Mouse (Mus musculus) skeletal muscle tissue, adult 2 months (tissue): ENCODE data around the gene Hinfp.
"Not testable (repeated sequence)": the region's sequence is repeated elsewhere in the genome, so short reads cannot be mapped to it uniquely, and the experiment has no call there.

ENCODE experiments used
- DNase-seq: peaks from one replicate; pipeline ENCODE4 v3.0.0-alpha.2; 2012; ENCODE audit warnings: low read depth, low spot score

Gene Hinfp

DNA sequence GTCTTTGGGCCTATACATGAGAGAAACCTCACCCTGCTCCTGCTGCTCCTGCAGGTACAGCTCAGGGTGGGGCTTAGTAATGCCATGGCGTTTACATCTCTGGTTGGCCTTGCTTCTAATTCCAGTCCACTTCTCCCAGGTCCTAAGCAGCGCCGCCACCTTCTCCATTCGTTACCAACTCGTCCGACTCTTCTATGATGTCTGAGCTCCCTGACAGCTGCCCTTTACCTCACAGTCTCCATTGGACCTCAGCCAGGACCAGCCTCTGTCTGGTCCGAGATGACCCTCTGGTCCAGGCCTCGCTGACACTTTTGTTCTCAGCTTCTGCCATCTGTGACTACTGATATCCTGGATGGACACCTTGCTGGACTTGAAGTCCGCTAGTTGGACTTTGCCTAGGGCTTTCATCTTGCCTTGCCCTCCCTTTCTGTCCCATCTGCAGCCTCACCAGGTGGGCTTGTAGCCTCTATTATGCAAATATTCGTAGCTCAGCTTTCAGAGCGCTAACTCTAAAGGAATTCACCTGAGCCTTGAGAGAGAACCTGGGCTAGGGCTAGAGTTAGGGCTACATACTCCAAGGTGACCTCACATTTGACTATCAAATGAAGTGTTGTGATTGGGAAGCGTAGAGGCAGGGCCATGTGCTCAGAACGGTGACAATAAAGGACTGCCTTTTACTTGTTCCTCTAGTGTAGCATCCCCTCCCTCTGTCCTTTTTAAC lies 27.6 kb upstream of the Hinfp start:
- DNase-seq: no peak

DNA sequence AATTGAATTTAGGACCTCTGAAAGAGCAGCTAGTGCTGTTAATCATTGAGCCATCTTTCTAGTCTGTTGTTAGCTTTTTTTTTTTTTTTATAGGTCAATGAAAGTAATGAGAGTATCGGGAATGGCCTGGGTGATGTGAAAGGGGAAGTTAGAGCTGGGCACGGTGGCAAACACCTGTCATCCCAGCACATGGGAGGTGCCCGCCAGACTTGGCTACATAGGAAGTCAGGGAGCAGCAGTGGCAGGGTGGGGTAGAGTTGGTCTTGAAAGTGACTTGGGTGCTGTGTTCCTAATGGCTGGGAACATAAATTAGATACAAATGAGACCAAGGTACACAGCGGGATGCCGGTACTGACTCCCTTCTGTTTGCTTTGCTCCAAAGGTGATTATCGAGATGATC lies 25.3 kb upstream of the Hinfp start:
- DNase-seq: no peak

DNA sequence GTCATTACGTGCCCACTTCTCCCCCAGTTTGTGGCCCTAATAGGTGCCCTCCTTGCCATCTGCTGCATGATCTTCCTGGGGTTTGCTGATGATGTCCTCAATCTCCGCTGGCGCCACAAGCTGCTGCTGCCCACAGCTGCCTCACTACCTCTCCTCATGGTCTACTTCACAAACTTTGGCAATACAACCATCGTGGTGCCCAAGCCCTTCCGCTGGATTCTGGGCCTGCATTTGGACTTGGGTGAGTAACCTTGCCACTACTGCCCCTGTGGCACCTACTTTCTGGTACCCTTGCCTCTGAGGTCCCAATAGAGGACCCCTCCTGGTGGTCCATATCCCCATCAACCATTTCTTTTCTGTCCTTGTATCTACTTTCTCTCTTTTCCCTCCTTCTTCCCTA lies 22.5 kb upstream of the Hinfp start:
- DNase-seq: no peak

DNA sequence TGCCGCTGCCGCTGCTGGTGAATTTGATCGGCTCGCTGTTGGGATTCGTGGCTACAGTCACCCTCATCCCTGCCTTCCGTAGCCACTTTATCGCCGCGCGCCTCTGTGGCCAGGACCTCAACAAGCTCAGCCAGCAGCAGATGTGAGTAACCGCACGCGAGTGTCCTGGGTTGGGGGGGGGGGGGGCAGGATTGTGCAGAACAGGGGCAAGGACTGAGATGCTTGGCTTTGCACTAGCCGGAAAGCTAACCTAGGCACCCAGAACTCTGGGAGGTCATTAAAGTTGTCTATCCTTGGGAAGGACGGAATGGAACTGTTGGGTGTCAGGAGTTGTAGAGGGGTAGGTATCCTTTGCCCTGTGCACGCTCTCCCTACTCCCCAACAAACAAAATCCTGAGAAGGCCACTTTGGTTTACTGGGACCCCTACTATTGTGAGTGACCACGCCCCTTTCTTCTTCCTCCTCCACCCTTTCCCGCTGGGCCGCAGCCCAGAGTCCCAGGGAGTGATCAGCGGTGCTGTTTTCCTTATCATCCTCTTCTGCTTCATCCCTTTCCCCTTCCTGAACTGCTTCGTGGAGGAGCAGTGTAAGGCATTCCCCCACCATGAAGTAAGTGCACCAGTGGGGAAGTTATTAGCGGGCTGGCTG lies 21.7 kb upstream of the Hinfp start:
- no peak for DNase-seq

DNA sequence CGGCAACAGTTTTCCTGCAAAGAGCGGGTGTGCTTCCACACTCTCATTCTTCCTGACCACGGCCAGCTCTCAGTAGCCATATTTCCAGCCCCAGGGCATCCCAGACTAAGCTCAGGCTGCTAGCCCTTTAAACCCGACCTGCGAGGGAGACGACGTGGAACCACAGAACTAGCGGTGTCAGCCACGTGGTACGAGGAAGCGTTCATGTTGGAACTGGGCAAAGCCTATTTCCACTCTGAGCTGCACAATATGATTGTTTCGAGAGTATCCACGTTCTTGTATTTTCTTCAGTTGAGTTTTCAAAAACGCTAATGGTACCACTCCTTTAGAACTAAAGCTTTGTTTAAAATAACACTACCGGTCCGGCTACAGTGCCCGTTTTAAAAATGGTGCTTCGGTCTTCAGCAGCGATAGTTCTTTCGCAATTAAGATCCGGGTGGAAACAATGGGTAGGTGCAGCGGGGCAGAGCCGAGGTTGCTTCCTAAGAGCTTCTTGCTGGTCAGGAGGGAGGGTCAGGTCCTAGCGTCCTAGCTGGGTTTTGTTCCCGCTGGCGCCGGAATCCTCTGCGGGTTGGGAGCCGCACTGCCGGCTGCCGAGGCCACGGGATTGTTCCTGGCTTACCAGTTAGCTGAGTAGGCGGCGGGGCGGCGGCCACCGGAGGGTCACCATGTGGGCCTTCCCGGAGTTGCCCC lies 21.0 kb upstream of the Hinfp start:
- DNase-seq: peak; percentile 84

DNA sequence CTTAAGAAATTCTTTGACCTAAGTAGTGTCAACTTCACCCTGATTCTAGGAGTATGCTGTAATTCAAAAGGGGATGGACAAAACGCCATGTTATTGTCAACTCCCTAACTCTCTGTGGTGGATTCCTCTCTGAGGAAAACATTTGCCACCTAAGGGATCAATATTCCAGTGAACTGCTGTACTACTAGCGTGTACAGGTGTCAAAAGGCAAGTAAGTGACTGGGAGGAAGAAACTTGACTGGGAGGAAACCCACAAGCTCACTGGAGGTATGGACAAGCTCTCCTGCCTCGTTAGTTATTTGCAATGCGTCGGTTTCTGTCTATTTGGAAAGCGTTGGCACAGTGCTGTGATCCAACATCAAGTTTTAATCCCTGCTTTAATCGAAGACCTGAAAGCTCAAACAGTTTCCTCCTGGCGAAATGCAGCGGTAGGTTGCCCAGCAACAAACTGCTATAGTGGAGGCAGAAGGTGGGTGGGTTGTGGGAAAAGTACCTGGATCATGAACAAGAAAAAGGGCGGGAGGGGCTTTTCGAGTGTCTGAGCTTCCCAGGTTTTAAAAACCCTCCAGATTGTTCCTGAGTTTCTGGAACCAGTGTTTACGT lies 20.4 kb upstream of the Hinfp start, which contains the start of gene Dpagt1:
Dpagt1 (plus strand) TSS at position 252 of the 603 bp plus-strand sequence.
- no peak for DNase-seq

DNA sequence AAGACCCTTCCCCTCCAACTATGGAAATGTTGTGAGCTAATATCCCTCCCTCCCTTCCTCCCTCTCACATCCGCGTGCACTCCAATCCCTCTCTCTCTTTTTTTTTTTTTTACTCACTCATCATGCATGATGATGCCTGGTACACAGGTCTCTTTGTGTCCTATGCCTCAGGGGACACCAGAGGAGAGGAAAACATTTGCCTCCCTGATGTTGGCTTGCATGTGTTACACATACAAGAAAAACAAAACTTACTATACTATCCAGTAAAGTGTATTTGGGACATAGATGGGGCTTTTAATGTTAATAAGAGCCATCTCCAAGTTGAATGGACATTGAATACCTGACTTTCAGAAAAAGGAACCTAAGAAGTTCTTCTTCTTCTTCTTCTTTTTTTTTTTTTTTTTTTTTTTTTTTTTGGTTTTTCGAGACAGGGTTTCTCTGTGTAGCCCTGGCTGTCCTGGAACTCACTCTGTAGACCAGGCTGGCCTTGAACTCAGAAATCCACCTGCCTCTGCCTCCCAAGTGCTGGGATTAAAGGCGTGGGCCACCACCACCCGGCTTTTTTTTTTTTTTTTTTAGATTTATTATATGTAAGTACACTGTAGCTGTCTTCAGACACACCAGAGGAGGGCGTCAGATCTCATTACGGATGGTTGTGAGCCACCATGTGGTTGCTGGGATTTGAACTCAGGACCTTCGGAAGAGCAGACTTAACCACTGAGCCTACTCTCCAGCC lies 19.7 kb upstream of the Hinfp start:
- not testable (repeated sequence) for DNase-seq

DNA sequence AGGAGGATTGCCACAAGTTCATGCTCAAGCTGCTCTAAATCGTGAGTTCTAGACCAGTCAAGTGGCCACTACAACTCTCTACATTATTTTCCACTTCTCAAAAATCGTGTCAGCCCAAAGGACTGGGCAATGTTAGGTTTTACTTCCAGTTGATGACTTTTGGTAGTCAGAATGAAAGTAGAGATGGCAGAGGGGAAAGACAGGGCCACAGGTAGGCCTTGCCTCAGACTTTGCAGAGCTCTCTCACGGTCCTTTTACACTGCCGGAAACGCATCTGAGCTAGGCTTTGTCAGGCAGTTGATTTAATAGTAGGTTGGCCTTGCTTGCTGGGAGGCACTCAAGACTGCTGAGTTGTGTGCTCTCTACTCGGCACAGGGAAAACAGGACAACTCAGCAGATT lies 18.7 kb upstream of the Hinfp start:
- no peak for DNase-seq

DNA sequence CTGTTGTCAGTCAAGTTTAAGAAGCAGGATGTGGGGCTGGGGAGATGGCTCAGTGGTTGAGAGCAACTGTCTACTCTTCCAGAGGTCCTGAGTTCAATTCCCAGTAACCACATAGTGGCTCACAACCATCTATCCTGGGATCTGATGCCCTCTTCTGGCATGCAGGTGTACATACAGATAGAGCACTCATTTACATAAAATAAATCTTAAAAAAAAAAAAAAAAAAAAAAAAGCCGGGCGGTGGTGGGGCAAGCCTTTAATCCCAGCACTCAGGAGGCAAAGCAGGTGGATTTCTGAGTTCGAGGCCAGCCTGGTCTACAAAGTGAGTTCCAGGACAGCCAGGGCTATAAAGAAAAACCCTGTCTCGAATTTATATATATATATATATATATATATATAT lies 18.2 kb upstream of the Hinfp start:
- not testable (repeated sequence) for DNase-seq

DNA sequence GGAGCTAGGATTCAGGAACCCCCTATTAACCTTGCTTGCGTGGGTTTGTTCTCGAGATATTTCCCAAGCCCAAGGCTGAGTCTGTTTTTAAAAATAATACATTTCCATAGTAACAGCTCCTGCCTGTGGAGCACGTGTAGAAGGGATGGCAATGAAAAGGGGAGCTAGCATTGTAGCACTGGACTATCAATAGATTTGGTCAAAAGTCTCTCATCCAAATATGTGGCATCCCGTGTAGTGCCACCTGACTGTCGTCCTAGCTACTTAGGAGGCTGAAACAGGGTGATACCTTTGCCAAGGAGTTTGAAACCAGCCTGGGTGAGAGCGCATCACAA lies 15.3 kb upstream of the Hinfp start:
- no peak for DNase-seq

DNA sequence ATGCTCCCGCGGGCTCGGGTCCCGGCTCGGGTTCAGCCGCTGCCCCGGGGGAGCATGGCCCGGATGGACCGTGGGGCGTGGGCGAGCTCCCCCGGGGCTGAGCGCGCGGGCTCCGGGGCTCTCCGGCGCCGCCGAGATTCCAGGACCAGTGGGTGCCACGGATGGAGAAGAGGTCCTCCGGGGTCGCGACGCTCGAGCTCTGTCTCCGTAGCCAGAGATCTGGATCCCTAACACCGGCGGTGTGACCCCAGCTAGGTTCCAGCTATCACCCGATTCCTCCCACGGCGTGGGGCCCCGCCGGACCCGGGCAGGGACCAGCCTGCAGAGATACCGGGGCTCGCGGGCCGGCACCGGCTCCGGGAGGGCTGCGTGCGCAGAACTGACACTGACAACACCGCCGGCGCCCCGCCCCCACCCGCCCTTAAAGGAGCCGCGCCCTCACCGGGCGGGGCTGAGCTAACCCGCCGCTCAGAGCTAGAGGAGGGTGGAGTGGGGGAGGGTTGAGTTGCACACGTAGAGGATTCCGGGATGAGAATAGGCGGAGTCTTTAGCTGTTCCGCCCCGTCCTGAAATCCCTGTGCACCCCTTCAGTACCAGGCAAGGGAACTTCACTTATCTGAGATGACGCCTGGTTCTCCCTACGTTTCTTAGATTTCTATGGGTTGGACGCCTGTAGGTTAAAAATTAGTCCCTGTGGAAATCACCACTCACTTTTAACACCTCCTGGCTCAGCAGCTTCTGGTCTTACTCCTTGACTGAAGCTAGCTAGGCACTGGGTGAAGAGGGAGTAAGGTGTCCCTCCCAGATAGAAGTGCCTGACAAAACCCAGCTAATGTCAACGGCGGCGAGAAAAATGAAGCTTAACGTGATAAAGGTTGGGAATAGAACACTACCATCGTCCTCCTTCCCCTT lies 14.7 kb upstream of the Hinfp start, which contains the start of gene C2cd2l:
C2cd2l (minus strand) TSS at position 399 of the 912 bp plus-strand sequence.
- peak; percentile 94 for DNase-seq

DNA sequence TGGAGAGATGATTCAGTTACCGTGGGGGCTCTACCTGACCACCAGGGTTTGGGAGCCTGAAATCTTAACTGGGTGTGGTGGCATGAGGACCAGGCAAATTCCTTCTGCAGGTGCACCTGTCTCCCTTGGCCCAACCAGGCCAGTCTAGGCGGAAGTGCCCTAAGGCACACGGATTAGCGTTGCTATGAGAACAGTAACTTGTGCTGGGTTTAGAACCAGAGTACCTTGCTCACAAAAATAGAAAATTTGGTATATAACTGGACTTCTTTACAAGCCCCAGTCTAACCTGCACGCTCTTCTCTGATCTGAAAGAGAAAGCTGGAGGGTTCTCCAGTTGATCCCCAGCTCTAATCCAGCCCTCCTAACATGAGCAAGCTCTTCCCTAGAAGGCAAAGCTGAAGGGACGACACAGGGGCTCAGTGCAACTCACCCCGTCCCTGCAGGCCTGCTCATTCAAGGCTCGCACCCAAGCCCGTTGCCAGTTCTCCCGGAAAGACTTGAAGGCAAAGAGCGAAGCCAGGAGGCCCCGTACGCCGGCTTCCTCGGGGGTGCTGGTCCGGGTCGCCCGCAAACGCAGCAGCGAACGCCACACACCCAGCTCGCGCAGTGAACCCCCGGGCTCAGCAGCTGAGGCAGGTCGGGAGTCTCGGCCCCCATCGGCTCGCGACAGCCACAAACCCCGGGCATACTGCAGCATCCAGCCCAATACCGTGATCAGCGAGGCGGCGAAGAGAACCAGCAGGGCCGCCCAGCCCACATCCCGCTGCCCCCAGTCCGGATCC lies 13.8 kb upstream of the Hinfp start:
- DNase-seq: no peak

DNA sequence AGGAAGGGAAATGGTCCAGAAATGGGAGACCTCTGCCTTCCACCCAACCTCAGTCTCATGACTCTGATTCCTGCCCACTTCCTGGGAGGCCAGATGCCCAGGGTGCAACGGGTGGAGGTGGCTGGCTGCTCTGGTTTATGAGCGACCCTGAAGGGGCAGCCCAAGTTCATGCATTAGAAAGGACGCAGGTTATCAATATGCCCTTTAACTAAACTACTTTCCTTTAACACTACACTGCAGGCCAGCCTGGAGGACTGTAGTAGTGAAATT lies 13.3 kb upstream of the Hinfp start:
- DNase-seq: no peak

DNA sequence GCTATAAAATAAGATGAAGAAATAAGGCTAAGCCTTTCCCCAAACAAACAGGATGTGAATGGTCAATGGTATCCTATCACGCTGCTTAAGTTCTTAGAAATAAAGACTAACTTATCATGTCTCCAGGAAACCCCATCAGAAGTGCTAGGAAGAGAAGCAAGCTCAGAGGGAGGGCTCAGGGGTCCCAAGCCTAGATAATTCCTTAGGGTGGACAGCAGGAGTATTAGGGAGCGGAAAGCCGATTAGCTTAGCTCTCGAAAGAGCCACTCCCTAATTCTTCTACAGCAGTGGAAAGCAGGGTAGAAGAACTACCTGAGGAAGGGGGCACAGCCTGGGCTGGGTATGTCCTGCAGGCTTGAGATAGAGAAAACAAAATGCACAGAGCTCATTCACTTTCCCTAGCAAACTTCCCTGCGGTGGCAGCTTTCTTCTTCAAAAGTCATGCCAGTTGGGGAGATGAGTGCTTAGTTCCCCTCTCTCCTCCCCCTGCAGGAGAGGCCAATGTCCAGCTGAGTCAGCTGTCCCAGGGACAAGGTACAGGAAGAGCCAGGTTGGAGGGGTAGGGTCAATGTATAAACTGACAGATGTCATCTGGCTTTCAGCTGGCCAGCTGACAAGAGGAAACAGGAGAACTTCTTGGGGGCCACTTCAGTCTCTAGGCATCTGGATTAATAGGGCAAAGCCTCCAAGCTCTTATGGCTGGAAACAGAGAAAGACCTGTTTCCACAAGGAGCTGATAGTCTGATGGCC lies 12.8 kb upstream of the Hinfp start:
- DNase-seq: no peak

DNA sequence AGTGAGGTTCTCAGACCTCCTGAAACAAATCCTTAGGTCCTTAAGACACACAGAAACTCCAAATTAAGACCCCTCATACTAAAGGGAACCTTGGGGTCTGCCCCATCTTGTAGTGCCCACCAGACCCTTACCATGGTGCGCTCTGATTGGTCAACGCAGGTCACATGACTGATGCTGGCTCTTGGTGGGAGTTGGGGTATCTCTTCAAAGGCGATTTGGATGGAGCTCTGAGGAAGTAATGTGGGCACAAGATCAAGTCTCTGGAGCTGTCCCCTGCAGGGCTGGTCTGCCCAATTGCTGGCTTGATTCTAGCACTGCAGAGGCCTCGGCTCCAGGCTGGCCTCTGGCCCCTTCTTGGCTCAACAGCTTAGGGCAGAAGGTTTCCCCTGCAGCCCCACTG lies 12.0 kb upstream of the Hinfp start:
- DNase-seq: no peak

DNA sequence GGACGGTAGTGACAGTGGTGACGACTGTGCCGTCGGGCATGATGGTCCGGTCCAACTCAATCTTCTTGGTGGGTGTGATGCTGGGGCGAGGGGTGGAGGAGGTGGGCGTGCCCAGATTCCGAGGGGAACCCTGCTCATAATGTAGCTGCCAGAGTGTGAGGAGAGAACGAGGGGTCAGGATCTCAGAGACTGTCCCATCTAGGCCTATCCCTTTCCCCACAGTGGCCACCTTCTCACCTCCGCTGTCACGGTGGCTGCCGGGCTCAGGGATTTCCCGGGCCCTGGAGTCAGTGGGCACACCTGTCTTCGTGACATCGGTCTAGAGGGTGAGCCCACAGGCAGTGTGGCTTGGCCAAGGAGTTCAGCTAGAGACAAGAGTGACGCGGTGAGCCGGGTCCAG lies 9.4 kb upstream of the Hinfp start:
- no peak for DNase-seq

DNA sequence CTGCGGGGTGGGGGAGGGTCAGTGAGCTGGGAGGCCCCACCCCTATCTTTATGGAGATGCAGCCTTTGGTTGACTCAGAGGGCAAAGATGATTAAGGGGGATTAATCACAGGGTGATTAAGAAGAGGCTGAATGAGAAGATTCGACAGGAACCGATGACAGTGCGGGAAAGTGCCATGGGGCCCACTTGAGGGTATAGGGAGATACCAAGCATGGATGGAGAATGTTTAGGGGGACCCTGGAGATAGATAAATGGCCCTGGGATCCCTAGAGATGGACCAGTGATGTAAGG lies 8.7 kb upstream of the Hinfp start:
- DNase-seq: no peak

DNA sequence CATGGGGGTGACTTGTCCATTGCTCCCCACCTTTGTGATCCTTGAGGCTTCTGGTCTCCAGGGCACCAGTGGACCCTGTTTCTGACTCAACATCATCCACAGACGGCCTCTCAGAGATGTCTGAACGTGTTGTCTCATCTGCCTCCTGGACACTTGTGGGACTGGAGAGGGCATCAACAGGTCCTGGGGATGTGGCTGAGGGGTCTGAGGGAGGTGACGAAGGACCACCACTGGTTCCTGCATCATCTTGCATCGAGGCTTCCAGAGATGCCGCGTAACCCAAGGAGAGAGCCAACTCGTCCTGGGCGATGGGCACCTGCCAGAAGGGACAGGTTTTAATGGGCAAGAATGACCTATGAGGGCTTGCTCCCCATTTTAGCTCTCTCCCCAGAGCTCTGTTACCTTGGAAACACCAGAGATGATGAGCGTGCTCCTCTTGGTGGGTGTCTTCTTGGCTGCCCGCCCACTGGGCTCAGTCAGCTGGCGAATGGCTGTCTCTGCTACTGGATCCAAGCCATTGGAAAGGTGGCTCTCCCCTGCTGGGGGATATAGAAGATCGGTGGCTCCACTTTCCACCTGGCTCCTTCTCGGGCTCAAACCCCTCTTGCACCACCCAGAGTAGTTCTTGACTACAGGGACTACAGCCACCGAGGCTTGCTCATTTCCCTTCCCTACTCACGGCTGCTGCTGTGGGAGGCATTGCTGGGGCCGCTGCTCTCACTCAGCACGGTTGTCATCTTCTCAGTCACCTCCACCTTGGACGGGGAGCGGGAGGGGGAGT lies 8.2 kb upstream of the Hinfp start:
- DNase-seq: no peak
